Comparison of ENCODE assay signal across 14 mouse cellular contexts in the genomic region with DNA sequence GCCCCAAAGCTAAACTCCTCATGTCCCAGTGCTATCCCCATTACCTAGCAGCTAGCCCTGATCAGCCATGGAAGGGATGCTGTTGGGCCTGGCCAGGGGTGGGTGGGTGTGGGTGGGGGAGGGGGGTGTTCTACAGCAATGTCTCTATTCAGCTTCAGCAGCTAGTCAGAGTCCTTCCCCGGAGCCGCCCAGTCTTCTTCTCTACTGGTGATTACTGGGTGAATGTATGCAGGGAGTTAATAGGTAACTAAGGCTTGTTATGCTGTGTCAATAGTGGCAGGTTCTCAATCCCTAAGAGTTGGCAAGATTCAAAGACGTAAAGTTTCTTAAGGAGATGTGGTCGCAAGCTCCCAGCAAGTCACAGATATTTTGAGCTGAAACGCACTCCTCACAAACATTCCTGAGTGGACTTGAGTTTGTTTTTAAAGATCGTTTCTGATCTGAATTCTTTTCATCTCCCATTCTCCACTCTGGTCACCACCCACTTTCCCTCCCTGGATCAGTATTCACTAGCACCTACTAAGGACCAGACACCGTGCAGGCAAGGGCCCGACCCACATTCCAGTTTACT. TPM values are rescaled to one million over a fixed set of nuclear protein-coding genes. Genes with fewer than 3 reads are reported as not detected.
DNase-seq lines count a peak whose midpoint lies in the region; ATAC-seq and TF ChIP-seq lines count a peak whose summit lies in the region.
"Had no signal": no experiment of that assay in that cellular context is flagged by ENCODE, and none has a peak within 500 bp of the region (broad histone marks: within the 10 kb centered on the region; RNA-seq: fewer than 3 reads in every experiment).

No protein-coding gene starts in this region.

- H3K9ac ChIP-seq in forebrain, postnatal 0 days, result no peak overlapping the region
- no peak overlapping the region for H3K9ac ChIP-seq in lung, postnatal 0 days (replicated peaks; ENCODE audit: low read depth)
- no peak overlapping the region for H3K9ac ChIP-seq in intestine, embryonic 14.5 days (ENCODE audit: low read length)
- no peak overlapping the region for H3K9ac ChIP-seq in stomach, embryonic 14.5 days (replicated peaks; ENCODE audit: low read depth, low read length)

- H3K36me3 ChIP-seq in forebrain, embryonic 10.5 days (replicated peaks), result peaks cover 11% of the 10 kb centered on the region
- H3K36me3 ChIP-seq in forebrain, postnatal 0 days (ENCODE audit: insufficient read depth), result no peaks in the 10 kb centered on the region
- H3K36me3 ChIP-seq in lung, postnatal 0 days (ENCODE audit: insufficient read depth, low read length), result peaks cover 8% of the 10 kb centered on the region
- H3K36me3 ChIP-seq in intestine, embryonic 14.5 days (ENCODE audit: control insufficient read depth, insufficient read depth, low read length), result peaks cover under 1% of the 10 kb centered on the region; the same call in 1 of the 2 replicates
- H3K36me3 ChIP-seq in stomach, embryonic 14.5 days (ENCODE audit: control insufficient read depth, insufficient read depth, low read length), result no peaks in the 10 kb centered on the region

- peaks cover 88% of the 10 kb centered on the region for H3K4me1 ChIP-seq in forebrain, embryonic 10.5 days
- no peaks in the 10 kb centered on the region for H3K4me1 ChIP-seq in forebrain, postnatal 0 days (ENCODE audit: insufficient read depth)
- peaks cover 45% of the 10 kb centered on the region; the same call in 1 of the 2 replicates for H3K4me1 ChIP-seq in lung, postnatal 0 days (ENCODE audit: insufficient read depth, low read depth, low read length)
- H3K4me1 ChIP-seq in intestine, embryonic 14.5 days (replicated peaks; ENCODE audit: control insufficient read depth, insufficient read depth, low read length), result peaks cover 46% of the 10 kb centered on the region
- H3K4me1 ChIP-seq in stomach, embryonic 14.5 days (ENCODE audit: control insufficient read depth, insufficient read depth, low read length), result peaks cover 62% of the 10 kb centered on the region

- TF ChIP-seq EP300 in lung, postnatal 0 days (IDR thresholded peaks at IDR 0.05), result peak; percentile 90

- H3K27ac ChIP-seq in forebrain, embryonic 10.5 days, result peak overlapping the region; percentile 85
- no peak overlapping the region for H3K27ac ChIP-seq in forebrain, postnatal 0 days (ENCODE audit: low read depth, low read length)
- peak overlapping the region; percentile 92 for H3K27ac ChIP-seq in lung, postnatal 0 days (ENCODE audit: low read length)
- H3K27ac ChIP-seq in intestine, embryonic 14.5 days (ENCODE audit: low read depth), result peak overlapping the region; percentile 43
- H3K27ac ChIP-seq in stomach, embryonic 14.5 days (ENCODE audit: low read length), result peak overlapping the region; percentile 85
- no peak overlapping the region for H3K27ac ChIP-seq in layer of hippocampus, adult 2 months

- no peak for ATAC-seq in forebrain, postnatal 0 days
- ATAC-seq in lung, postnatal 0 days, result peak; percentile 40
- ATAC-seq in intestine, embryonic 14.5 days (replicated peaks; ENCODE audit: low FRiP score, low TSS enrichment, low read depth), result peak; percentile 16; the same call in 1 of the 2 replicates
- peak; percentile 46; the same call in 1 of the 2 replicates for ATAC-seq in stomach, embryonic 14.5 days (ENCODE audit: insufficient number of reproducible peaks, insufficient read depth, low FRiP score, low read depth)

- no peak overlapping the region for H3K4me3 ChIP-seq in forebrain, embryonic 10.5 days
- H3K4me3 ChIP-seq in forebrain, postnatal 0 days (ENCODE audit: low read depth, low read length), result no peak overlapping the region
- no peak overlapping the region for H3K4me3 ChIP-seq in lung, postnatal 0 days (ENCODE audit: low read depth, low read length)
- H3K4me3 ChIP-seq in intestine, embryonic 14.5 days (ENCODE audit: low read depth, low read length), result no peak overlapping the region
- H3K4me3 ChIP-seq in stomach, embryonic 14.5 days (ENCODE audit: low read depth, low read length), result no peak overlapping the region
- H3K4me3 ChIP-seq in layer of hippocampus, adult 2 months, result no peak overlapping the region

- no peaks in the 10 kb centered on the region; the same call in 1 of the 2 replicates for H3K27me3 ChIP-seq in forebrain, embryonic 10.5 days (ENCODE audit: poor library complexity, severe bottlenecking)
- H3K27me3 ChIP-seq in forebrain, postnatal 0 days (ENCODE audit: insufficient read depth, low read length), result no peaks in the 10 kb centered on the region
- no peaks in the 10 kb centered on the region for H3K27me3 ChIP-seq in lung, postnatal 0 days (replicated peaks; ENCODE audit: insufficient read depth, low read length)
- H3K27me3 ChIP-seq in intestine, embryonic 14.5 days (replicated peaks; ENCODE audit: control insufficient read depth, insufficient read depth, low read length), result no peaks in the 10 kb centered on the region
- H3K27me3 ChIP-seq in stomach, embryonic 14.5 days (ENCODE audit: control insufficient read depth, insufficient read depth, low read length), result no peaks in the 10 kb centered on the region

- WGBS in forebrain, embryonic 10.5 days, result 82% methylated on average over 8 of the region's 8 CpGs
- 42% methylated on average over 8 of the region's 8 CpGs for WGBS in forebrain, postnatal 0 days
- WGBS in lung, postnatal 0 days, result 48% methylated on average over 8 of the region's 8 CpGs
- 52% methylated on average over 8 of the region's 8 CpGs for WGBS in intestine, embryonic 14.5 days
- 55% methylated on average over 8 of the region's 8 CpGs for WGBS in stomach, embryonic 14.5 days

- TF ChIP-seq CTCF in forebrain, postnatal 0 days (IDR thresholded peaks at IDR 0.05; ENCODE audit: low read depth), result no peak
- no peak for TF ChIP-seq CTCF in lung, postnatal 0 days (IDR thresholded peaks at IDR 0.05)
- no peak for TF ChIP-seq CTCF in layer of hippocampus, adult 2 months (conservative IDR thresholded peaks at IDR 0.05)

- no peak overlapping the region for H3K4me2 ChIP-seq in forebrain, postnatal 0 days (ENCODE audit: low read depth)
- H3K4me2 ChIP-seq in lung, postnatal 0 days (replicated peaks; ENCODE audit: low read depth, low read length), result peak overlapping the region; percentile 11; the same call in 1 of the 2 replicates
- peak overlapping the region; percentile 6; the same call in 1 of the 2 replicates for H3K4me2 ChIP-seq in intestine, embryonic 14.5 days (ENCODE audit: low read length)
- H3K4me2 ChIP-seq in stomach, embryonic 14.5 days (replicated peaks; ENCODE audit: low read depth, low read length), result peak overlapping the region; percentile 24

- DNase-seq in forebrain, embryonic 10.5 days (ENCODE audit: extremely low spot score, low spot score), result no peak
- no peak for DNase-seq in forebrain, postnatal 0 days
- peak; percentile 89 for DNase-seq in lung, postnatal 0 days (ENCODE audit: low spot score)
- no peak for DNase-seq in lung, adult 18-20 months
- no peak for DNase-seq in intestine, embryonic 14.5 days (ENCODE audit: low spot score)
- DNase-seq in layer of hippocampus, adult 9-10 months (ENCODE audit: low spot score), result no peak
- DNase-seq in layer of hippocampus, adult 2 months (ENCODE audit: low spot score in 2 of 2), result no peak
- DNase-seq: adrenal gland, postnatal 10 days; cerebellum, adult 9-11 months; spleen, adult 18-20 months had no signal

- H3K9me3 ChIP-seq in forebrain, embryonic 10.5 days, result no peaks in the 10 kb centered on the region
- no peaks in the 10 kb centered on the region for H3K9me3 ChIP-seq in forebrain, postnatal 0 days (ENCODE audit: low read length)
- no peaks in the 10 kb centered on the region for H3K9me3 ChIP-seq in lung, postnatal 0 days (ENCODE audit: low read length)
- H3K9me3 ChIP-seq in intestine, embryonic 14.5 days (ENCODE audit: control insufficient read depth, low read length), result no peaks in the 10 kb centered on the region
- H3K9me3 ChIP-seq in stomach, embryonic 14.5 days (ENCODE audit: control insufficient read depth, low read depth, low read length), result no peaks in the 10 kb centered on the region

RNA-seq across cellular contexts. Expression of gene Btg2, which starts 8.7 kb away (rescaled TPM):
- 64.6 and 68.6 TPM in 2 replicates for polyA plus RNA-seq in forebrain, embryonic 10.5 days (2016; fragmentation: Nextera tagmentation; extraction: Ambion mirVana)
- total RNA-seq in forebrain, postnatal 0 days (2014; rRNA removed), result 9.2 and 11.9 TPM in 2 replicates
- polyA plus RNA-seq in forebrain, postnatal 0 days (2015; fragmentation: Nextera tagmentation; extraction: Ambion mirVana), result 10.1 and 12.0 TPM in 2 replicates
- 177 and 184 TPM in 2 replicates for polyA plus RNA-seq in lung, postnatal 0 days (2015; fragmentation: Nextera tagmentation; extraction: Ambion mirVana)
- polyA plus RNA-seq in intestine, embryonic 14.5 days (2014; fragmentation: Nextera tagmentation; extraction: Ambion mirVana), result 32.6 and 34.6 TPM in 2 replicates
- 55.5 and 61.4 TPM in 2 replicates for polyA plus RNA-seq in stomach, embryonic 14.5 days (2014; fragmentation: Nextera tagmentation; extraction: Ambion mirVana)
- 10 to 100 TPM; 17.2 to 22.0 TPM for total RNA-seq in layer of hippocampus, adult 2 months (2021)

RNA-seq across cellular contexts. Expression of gene Fmod, which starts 33.1 kb away (rescaled TPM):
- 1.3 TPM in 2 replicates for polyA plus RNA-seq in forebrain, embryonic 10.5 days (2016; fragmentation: Nextera tagmentation; extraction: Ambion mirVana)
- total RNA-seq in forebrain, postnatal 0 days (2014; rRNA removed), result 7.0 and 14.2 TPM in 2 replicates
- polyA plus RNA-seq in forebrain, postnatal 0 days (2015; fragmentation: Nextera tagmentation; extraction: Ambion mirVana), result 14.7 and 19.6 TPM in 2 replicates
- polyA plus RNA-seq in lung, postnatal 0 days (2015; fragmentation: Nextera tagmentation; extraction: Ambion mirVana), result 9.7 and 10.0 TPM in 2 replicates
- polyA plus RNA-seq in intestine, embryonic 14.5 days (2014; fragmentation: Nextera tagmentation; extraction: Ambion mirVana), result 8.2 and 10.4 TPM in 2 replicates
- polyA plus RNA-seq in stomach, embryonic 14.5 days (2014; fragmentation: Nextera tagmentation; extraction: Ambion mirVana), result 7.2 and 7.6 TPM in 2 replicates
- total RNA-seq in layer of hippocampus, adult 2 months (2021), result 1 to 10 TPM; 6.0 to 7.4 TPM
- total RNA-seq: MEL had no signal

RNA-seq across cellular contexts. Expression of gene Chit1, which starts 40.9 kb away (rescaled TPM):
- not detected in 2 replicates for polyA plus RNA-seq in forebrain, embryonic 10.5 days (2016; fragmentation: Nextera tagmentation; extraction: Ambion mirVana)
- total RNA-seq in forebrain, postnatal 0 days (2014; rRNA removed), result 0.19 and 0.46 TPM in 2 replicates
- 0.30 and 0.41 TPM in 2 replicates for polyA plus RNA-seq in forebrain, postnatal 0 days (2015; fragmentation: Nextera tagmentation; extraction: Ambion mirVana)
- polyA plus RNA-seq in lung, postnatal 0 days (2015; fragmentation: Nextera tagmentation; extraction: Ambion mirVana), result 0.29 TPM in 1 of 2 replicates, not detected in the other
- not detected in 2 replicates for polyA plus RNA-seq in intestine, embryonic 14.5 days (2014; fragmentation: Nextera tagmentation; extraction: Ambion mirVana)
- polyA plus RNA-seq in stomach, embryonic 14.5 days (2014; fragmentation: Nextera tagmentation; extraction: Ambion mirVana), result not detected in 2 replicates
- total RNA-seq in layer of hippocampus, adult 2 months (2021), result under 1 TPM in 1 of 2 experiments, not detected in 1; 0.20 TPM
- total RNA-seq: liver, adult 2 months; MEL had no signal
- polyA plus RNA-seq: liver, adult 2 months; urinary bladder, adult 2 months had no signal

Comparison
In these comparisons a context has a peak if more than half of its experiments do, and no peak if none do; other contexts are left out.
1. H3K27ac ChIP-seq: peak in forebrain, embryonic 10.5 days (single experiment), lung, postnatal 0 days (single experiment), intestine, embryonic 14.5 days (single experiment) and stomach, embryonic 14.5 days (single experiment); none in forebrain, postnatal 0 days (single experiment) and layer of hippocampus, adult 2 months (single experiment).